Comparison of ENCODE assay signal across 31 mouse cellular contexts in the genomic region with DNA sequence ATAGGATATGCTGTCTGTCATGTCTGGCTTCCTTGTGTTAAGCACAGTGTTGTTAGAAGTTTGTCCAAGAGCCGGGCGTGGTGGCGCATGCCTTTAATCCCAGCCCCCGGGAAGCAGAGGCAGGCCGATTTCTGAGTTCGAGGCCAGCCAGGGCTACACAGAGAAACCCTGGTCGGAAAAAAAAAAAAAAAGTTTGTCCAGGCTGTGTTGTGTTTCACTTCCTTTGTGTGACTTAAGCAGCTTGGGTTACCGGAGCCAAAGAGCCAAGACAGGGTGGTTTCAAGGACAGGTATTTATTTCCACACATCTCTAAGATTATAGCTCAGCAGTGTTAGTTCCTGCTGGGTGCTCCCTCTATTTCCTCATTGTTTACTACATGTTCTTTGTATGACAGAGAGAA.
"Had no signal": no experiment of that assay in that cellular context is flagged by ENCODE, and none has a peak within 500 bp of the region (broad histone marks: within the 10 kb centered on the region; RNA-seq: fewer than 3 reads in every experiment).

No protein-coding gene starts in this region.

- H3K9me3 ChIP-seq: limb, embryonic 10.5 days; limb, embryonic 12.5 days; limb, embryonic 13.5 days; limb, embryonic 15.5 days; liver, embryonic 12.5 days; liver, embryonic 13.5 days; liver, embryonic 15.5 days; lung, embryonic 15.5 days; megakaryocyte, embryonic 14.5 days; midbrain, embryonic 10.5 days; midbrain, embryonic 12.5 days; midbrain, embryonic 13.5 days; midbrain, embryonic 15.5 days had no signal

- H3K27ac ChIP-seq: left cerebral cortex, adult 2 months; limb, embryonic 10.5 days; limb, embryonic 12.5 days; limb, embryonic 13.5 days; limb, embryonic 15.5 days; liver, embryonic 12.5 days; liver, embryonic 13.5 days; liver, embryonic 14.5 days; liver, embryonic 15.5 days; lung, embryonic 15.5 days; macrophage; midbrain, embryonic 10.5 days; midbrain, embryonic 12.5 days; midbrain, embryonic 13.5 days; midbrain, embryonic 15.5 days had no signal

- ATAC-seq: liver, embryonic 12.5 days; liver, postnatal 0 days; lung, postnatal 0 days; midbrain, embryonic 13.5 days; midbrain, embryonic 15.5 days; midbrain, embryonic 16.5 days had no signal

- H3K4me3 ChIP-seq: left cerebral cortex, adult 2 months; limb, embryonic 10.5 days; limb, embryonic 12.5 days; limb, embryonic 13.5 days; limb, embryonic 15.5 days; liver, embryonic 12.5 days; liver, embryonic 13.5 days; liver, embryonic 15.5 days; lung, embryonic 15.5 days; megakaryocyte, embryonic 14.5 days; midbrain, embryonic 10.5 days; midbrain, embryonic 12.5 days; midbrain, embryonic 13.5 days; midbrain, embryonic 15.5 days; myocyte had no signal

- H3K27me3 ChIP-seq: limb, embryonic 12.5 days; limb, embryonic 13.5 days; limb, embryonic 15.5 days; liver, embryonic 12.5 days; liver, embryonic 13.5 days; liver, embryonic 15.5 days; lung, embryonic 15.5 days; megakaryocyte, embryonic 14.5 days; midbrain, embryonic 12.5 days; midbrain, embryonic 13.5 days; midbrain, embryonic 15.5 days had no signal

- H3K36me3 ChIP-seq: limb, embryonic 12.5 days; limb, embryonic 15.5 days; liver, embryonic 13.5 days; liver, embryonic 15.5 days; midbrain, embryonic 13.5 days; midbrain, embryonic 15.5 days had no signal

- DNase-seq: left cerebral cortex, postnatal 4 days; liver; liver, embryonic 13.5 days; liver, postnatal 0 days; lung, adult 18-20 months; lung, adult 2 months; lung, embryonic 14.5 days; lung, postnatal 10 days; lung, postnatal 14 days; lung, postnatal 36 days; lung, postnatal 4 days had no signal

- H3K4me2 ChIP-seq: limb, embryonic 12.5 days; limb, embryonic 13.5 days; limb, embryonic 15.5 days; liver, embryonic 11.5 days; liver, embryonic 12.5 days; liver, embryonic 13.5 days; liver, embryonic 15.5 days; lung, embryonic 14.5 days; lung, embryonic 15.5 days; midbrain, embryonic 11.5 days; midbrain, embryonic 12.5 days; midbrain, embryonic 13.5 days; midbrain, embryonic 15.5 days had no signal

- H3K4me1 ChIP-seq: limb, embryonic 12.5 days; limb, embryonic 13.5 days; limb, embryonic 15.5 days; midbrain, embryonic 10.5 days; midbrain, embryonic 12.5 days; midbrain, embryonic 15.5 days had no signal

- H3K9ac ChIP-seq: limb, embryonic 12.5 days; limb, embryonic 13.5 days; limb, embryonic 15.5 days; liver, embryonic 12.5 days; liver, embryonic 13.5 days; liver, embryonic 14.5 days; liver, embryonic 15.5 days; liver, postnatal 0 days; lung, embryonic 14.5 days; lung, embryonic 15.5 days; midbrain, embryonic 12.5 days; midbrain, embryonic 13.5 days; midbrain, embryonic 15.5 days had no signal
